Mouse (Mus musculus) midbrain, postnatal 0 days (tissue): ENCODE measurements at regions not wholly inside any gene's neighbourhood (a gene's known extent, or its start where the extent isn't known, plus 50 kb on each side); places are given as distances from the start of the nearest gene placed in this dataset.

Experiments
- ATAC-seq: fragments of 200-750 bp; cut with Nextera tagmentation; 2 replicates; pipeline ENCODE4 v1.8.0; 2017; ENCODE audit warnings: moderate number of reproducible peaks, mild to moderate bottlenecking, moderate TSS enrichment, moderate library complexity; ENCODE audit not compliant: low FRiP score
- DNase-seq: peaks from one replicate; pipeline ENCODE4 v3.0.0-alpha.2; 2015; ENCODE audit warnings: low spot score
- H3K27ac ChIP-seq: fragments of 300-500 bp; sonication (generic); 2 replicates; pipeline ENCODE4 v1.5.1; 2014; ENCODE audit warnings: low read depth, mild to moderate bottlenecking, low read length, mixed read lengths
- H3K27me3 ChIP-seq: fragments of 300-500 bp; sonication (generic); 2 replicates; pipeline ENCODE4 v1.6.1; 2014; ENCODE audit warnings: low read length, control low read depth, mixed read lengths; ENCODE audit not compliant: insufficient read depth
- H3K36me3 ChIP-seq: fragments of 300-500 bp; sonication (generic); 2 replicates; pipeline ENCODE4 v1.6.1; 2014; ENCODE audit warnings: low read length, control low read depth, mixed read lengths; ENCODE audit not compliant: insufficient read depth
- H3K4me1 ChIP-seq: fragments of 300-500 bp; sonication (generic); 2 replicates; pipeline ENCODE4 v1.6.1; 2014; ENCODE audit warnings: mild to moderate bottlenecking, control low read depth, antibody characterized with exemption, low read length, mixed read lengths; ENCODE audit not compliant: insufficient read depth
- H3K4me2 ChIP-seq: fragments of 300-500 bp; sonication (generic); 2 replicates; pipeline ENCODE4 v1.6.1; 2014; ENCODE audit warnings: low read depth, mild to moderate bottlenecking, low read length, mixed read lengths; ENCODE audit not compliant: poor library complexity, severe bottlenecking
- H3K4me3 ChIP-seq: fragments of 300-500 bp; sonication (generic); 2 replicates; pipeline ENCODE4 v1.5.1; 2014; ENCODE audit warnings: low read depth, mild to moderate bottlenecking, low read length, moderate library complexity
- H3K9ac ChIP-seq: fragments of 300-500 bp; sonication (generic); replicated peaks from 2 replicates; pipeline ENCODE4 v1.6.1; 2014; ENCODE audit warnings: mild to moderate bottlenecking, low read length, moderate library complexity, mixed read lengths; ENCODE audit not compliant: poor library complexity, severe bottlenecking
- H3K9me3 ChIP-seq: fragments of 300-500 bp; sonication (generic); 2 replicates; pipeline ENCODE4 v1.6.1; 2016; ENCODE audit warnings: low read length, control low read depth
- CTCF ChIP-seq: IDR thresholded peaks from 2 replicates; pipeline ENCODE4 v1.5.1; 2016; ENCODE audit warnings: antibody characterized with exemption, mild to moderate bottlenecking
- WGBS: fragments of 180-500 bp; shearing (Covaris S2); extraction: QIAGEN DNeasy Blood & Tissue Kit; methylation state at CpG from one replicate; pipeline ENCODE4 v1.1.7; 2014; 5-methylcytosine and 5-hydroxymethylcytosine counted together

- no peaks in the 10 kb centered on the region for H3K9me3 ChIP-seq
- H3K36me3 ChIP-seq = no peaks in the 10 kb centered on the region
- no peak overlapping the region for H3K9ac ChIP-seq
- no peak overlapping the region for H3K27ac ChIP-seq
- no peak for DNase-seq
- no peak overlapping the region for H3K4me2 ChIP-seq
- no peaks in the 10 kb centered on the region for H3K27me3 ChIP-seq
- no peak overlapping the region for H3K4me3 ChIP-seq
- 79% methylated on average over 5 of the region's 5 CpGs for WGBS
- TF ChIP-seq CTCF = no peak
- H3K4me1 ChIP-seq = no peaks in the 10 kb centered on the region
- ATAC-seq = no peak
Observed at GRCm38 (mm10) chr4:33651292-33651691, 273.1 kb upstream of the Cnr1 start.

- Histone ChIP-seq H3K4me2 (no peak overlapping the region), H3K36me3 (no peaks in the 10 kb centered on the region), H3K27me3 (no peaks in the 10 kb centered on the region), H3K9me3 (no peaks in the 10 kb centered on the region), H3K4me1 (no peaks in the 10 kb centered on the region), H3K27ac (no peak overlapping the region), H3K9ac (no peak overlapping the region), H3K4me3 (no peak overlapping the region)
- TF ChIP-seq CTCF = no peak
- WGBS = 91% methylated on average over 14 of the region's 14 CpGs
- ATAC-seq = no peak
- DNase-seq = no peak
Observed at GRCm38 (mm10) chr4:33659766-33660165, 264.6 kb upstream of the Cnr1 start.

- Histone ChIP-seq H3K27me3 (no peaks in the 10 kb centered on the region), H3K4me2 (no peak overlapping the region), H3K9ac (no peak overlapping the region), H3K27ac (no peak overlapping the region), H3K36me3 (no peaks in the 10 kb centered on the region), H3K9me3 (no peaks in the 10 kb centered on the region), H3K4me3 (no peak overlapping the region), H3K4me1 (no peaks in the 10 kb centered on the region)
- TF ChIP-seq CTCF = no peak
- 87% methylated on average over 5 of the region's 5 CpGs for WGBS
- DNase-seq (no peak), ATAC-seq (no peak)
Observed at GRCm38 (mm10) chr4:33660553-33660952, 263.8 kb upstream of the Cnr1 start.

- H3K9ac ChIP-seq = no peak overlapping the region
- no peaks in the 10 kb centered on the region for H3K4me1 ChIP-seq
- DNase-seq (no peak), ATAC-seq (no peak)
- no peak overlapping the region for H3K27ac ChIP-seq
- no peak overlapping the region for H3K4me2 ChIP-seq
- no peak overlapping the region for H3K4me3 ChIP-seq
- no peaks in the 10 kb centered on the region for H3K36me3 ChIP-seq
- no peak for TF ChIP-seq CTCF
- no peaks in the 10 kb centered on the region for H3K9me3 ChIP-seq
- no peaks in the 10 kb centered on the region; the same call in 1 of the 2 replicates for H3K27me3 ChIP-seq
- WGBS = 76% methylated on average over 2 of the region's 3 CpGs
Observed at GRCm38 (mm10) chr4:33661862-33662261, 262.5 kb upstream of the Cnr1 start.

- 69% methylated on average over 11 of the region's 11 CpGs for WGBS
- H3K36me3 ChIP-seq = no peaks in the 10 kb centered on the region
- H3K9me3 ChIP-seq = no peaks in the 10 kb centered on the region
- H3K9ac ChIP-seq = no peak overlapping the region
- no peak overlapping the region for H3K4me3 ChIP-seq
- no peak for TF ChIP-seq CTCF
- no peaks in the 10 kb centered on the region; the same call in 1 of the 2 replicates for H3K27me3 ChIP-seq
- no peaks in the 10 kb centered on the region for H3K4me1 ChIP-seq
- no peak for ATAC-seq
- H3K4me2 ChIP-seq = no peak overlapping the region
- no peak for DNase-seq
- H3K27ac ChIP-seq = no peak overlapping the region
Observed at GRCm38 (mm10) chr4:33662965-33663364, 261.4 kb upstream of the Cnr1 start.

GRCm38 (mm10) chr4:33663616-33664473 lies 260.5 kb upstream of the Cnr1 start:
- TF ChIP-seq CTCF = no peak
- Histone ChIP-seq H3K4me3 (no peak overlapping the region), H3K27me3 (no peaks in the 10 kb centered on the region; the same call in 1 of the 2 replicates), H3K4me1 (no peaks in the 10 kb centered on the region), H3K9ac (no peak overlapping the region), H3K27ac (0 out of 2 replicates have a peak overlapping the region, but pooled peaks have one; percentile 14), H3K4me2 (no peak overlapping the region), H3K36me3 (no peaks in the 10 kb centered on the region), H3K9me3 (no peaks in the 10 kb centered on the region)
- ATAC-seq = peak; percentile 50; the same call in 1 of the 2 replicates
- WGBS = 47% methylated on average over 11 of the region's 11 CpGs
- peak; percentile 50 for DNase-seq
